10 mouse cellular contexts compared by ENCODE assay signal in the genomic region with DNA sequence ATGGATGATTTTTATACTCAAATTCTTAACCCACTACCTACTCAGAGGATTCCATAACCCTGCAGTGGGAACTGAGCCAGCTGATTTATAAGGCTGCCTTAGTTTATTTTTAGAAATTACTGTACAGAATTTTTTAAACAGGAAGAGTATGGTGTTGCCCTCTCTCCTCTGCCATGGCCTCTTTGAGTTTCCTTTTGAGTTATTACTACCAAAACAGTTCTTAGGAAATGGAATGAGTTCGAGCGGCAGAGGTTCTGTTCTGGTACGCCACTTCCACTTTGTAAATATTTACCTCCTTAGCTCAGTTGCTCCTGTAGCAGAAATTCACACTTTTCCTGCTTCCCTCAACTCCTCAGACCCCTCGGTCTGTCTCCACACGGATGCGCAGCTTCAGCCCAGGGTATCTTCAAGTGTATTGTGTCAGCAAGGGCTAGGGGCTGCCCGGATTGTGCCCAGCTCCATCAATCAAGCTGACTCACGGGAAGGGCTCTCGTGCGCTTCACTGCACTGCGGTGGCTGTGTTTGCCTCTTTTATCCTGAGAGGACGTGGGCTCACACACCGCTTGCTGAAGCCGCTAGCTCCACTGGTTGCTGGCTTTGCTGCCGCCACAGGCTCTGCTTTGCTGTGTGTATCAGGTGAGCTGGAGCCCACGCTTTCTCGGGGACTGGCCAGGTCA. TPM values are rescaled to one million over a fixed set of nuclear protein-coding genes. Genes with fewer than 3 reads are reported as not detected.
DNase-seq lines count a peak whose midpoint lies in the region; ATAC-seq lines count a peak whose summit lies in the region.
"Had no signal": no experiment of that assay in that cellular context is flagged by ENCODE, and none has a peak within 500 bp of the region (broad histone marks: within the 10 kb centered on the region; RNA-seq: fewer than 3 reads in every experiment).

No protein-coding gene starts in this region.

- H3K36me3 ChIP-seq in heart, embryonic 13.5 days, result peaks cover 36% of the 10 kb centered on the region
- no peaks in the 10 kb centered on the region for H3K36me3 ChIP-seq in hindbrain, embryonic 15.5 days
- H3K36me3 ChIP-seq: midbrain, embryonic 15.5 days had no signal

- peaks cover 88% of the 10 kb centered on the region for H3K4me1 ChIP-seq in heart, embryonic 13.5 days
- H3K4me1 ChIP-seq in hindbrain, embryonic 15.5 days (replicated peaks), result peaks cover 26% of the 10 kb centered on the region

- intact Hi-C loops in left cerebral cortex, postnatal 36 days (cut with DNase I), result no loop called here

- peak overlapping the region; percentile 46 for H3K27ac ChIP-seq in heart, embryonic 13.5 days (replicated peaks)
- H3K27ac ChIP-seq in hindbrain, embryonic 15.5 days (replicated peaks), result peak overlapping the region; percentile 36; the same call in 1 of the 2 replicates
- H3K27ac ChIP-seq: midbrain, embryonic 15.5 days had no signal

- no peak for DNase-seq in heart, adult 11 months
- DNase-seq in lung, postnatal 36 days, result peak; percentile 25
- DNase-seq in lung, postnatal 25 days (ENCODE audit: low spot score), result no peak
- peak; percentile 47 for DNase-seq in thymus, postnatal 14 days
- no peak for DNase-seq in adrenal gland, postnatal 4 days (ENCODE audit: low spot score in 2 of 2)
- DNase-seq in left cerebral cortex, postnatal 36 days (ENCODE audit: low spot score in 2 of 2), result no peak
- DNase-seq: adrenal gland, postnatal 10 days had no signal

- H3K4me2 ChIP-seq in heart, embryonic 13.5 days, result 0 out of 2 replicates have a peak overlapping the region, but pooled peaks have one; percentile 5
- H3K4me2 ChIP-seq in hindbrain, embryonic 15.5 days, result peak overlapping the region; percentile 0; the same call in 1 of the 2 replicates
- H3K4me2 ChIP-seq: midbrain, embryonic 15.5 days had no signal

- H3K9ac ChIP-seq in heart, embryonic 13.5 days, result peak overlapping the region; percentile 24; the same call in 1 of the 2 replicates
- no peak overlapping the region for H3K9ac ChIP-seq in hindbrain, embryonic 15.5 days
- H3K9ac ChIP-seq: midbrain, embryonic 15.5 days had no signal

- H3K9me3 ChIP-seq in heart, embryonic 13.5 days, result no peaks in the 10 kb centered on the region
- H3K9me3 ChIP-seq in hindbrain, embryonic 15.5 days, result no peaks in the 10 kb centered on the region
- H3K9me3 ChIP-seq: midbrain, embryonic 15.5 days had no signal

- WGBS in heart, embryonic 13.5 days, result 66% methylated on average over 17 of the region's 17 CpGs
- WGBS in hindbrain, embryonic 15.5 days, result 37% methylated on average over 17 of the region's 17 CpGs

- no peaks in the 10 kb centered on the region for H3K27me3 ChIP-seq in heart, embryonic 13.5 days (replicated peaks)
- no peaks in the 10 kb centered on the region for H3K27me3 ChIP-seq in hindbrain, embryonic 15.5 days
- H3K27me3 ChIP-seq: midbrain, embryonic 15.5 days had no signal

- H3K4me3 ChIP-seq in heart, embryonic 13.5 days, result no peak overlapping the region
- H3K4me3 ChIP-seq in hindbrain, embryonic 15.5 days, result no peak overlapping the region
- H3K4me3 ChIP-seq: midbrain, embryonic 15.5 days had no signal

- ATAC-seq in heart, embryonic 13.5 days (ENCODE audit: extremely low read depth, insufficient number of reproducible peaks, low FRiP score, low TSS enrichment), result no peak
- 0 out of 2 replicates have a peak, but pooled peaks have one; percentile 24 for ATAC-seq in hindbrain, embryonic 15.5 days (ENCODE audit: low FRiP score, low read depth)
- ATAC-seq: midbrain, embryonic 15.5 days had no signal

RNA-seq across cellular contexts. Expression of gene Bcl2l11, which starts 33.0 kb away (rescaled TPM):
- 13.5 and 15.4 TPM in 2 replicates for polyA plus RNA-seq in heart, embryonic 13.5 days (2015; fragmentation: Nextera tagmentation; extraction: Ambion mirVana)
- 12.7 and 13.4 TPM in 2 replicates for polyA plus RNA-seq in hindbrain, embryonic 15.5 days (2015; fragmentation: Nextera tagmentation; extraction: Ambion mirVana)
- 10 to 100 TPM; 37.2 to 37.7 TPM for total RNA-seq in adrenal gland, postnatal 4 days (2021)
- total RNA-seq in left cerebral cortex, postnatal 36 days (2021), result 1 to 10 TPM; 6.2 to 7.1 TPM

Comparison
In these comparisons a context has a peak if more than half of its experiments do, and no peak if none do; other contexts are left out.
1. DNase-seq: peak in lung, postnatal 36 days (single experiment) and thymus, postnatal 14 days (single experiment); none in heart, adult 11 months (single experiment), lung, postnatal 25 days (single experiment), adrenal gland, postnatal 4 days (0 of 2) and left cerebral cortex, postnatal 36 days (0 of 2).
2. RNA of gene Bcl2l11, which starts 33.0 kb away (total RNA-seq): 37.2 to 37.7 TPM in adrenal gland, postnatal 4 days; 6.2 to 7.1 TPM in left cerebral cortex, postnatal 36 days; every median in the first group is over 4 times any median in the second.